Mouse (Mus musculus) liver, embryonic 12.5 days (tissue): ENCODE results near the gene Lamtor5. TPM values are rescaled to one million over a fixed set of nuclear protein-coding genes. Genes with fewer than 3 reads are reported as not detected.

Experiments used
- ATAC-seq: fragments of 200-750 bp; cut with Nextera tagmentation; 2 replicates; pipeline ENCODE4 v1.8.0; 2017; ENCODE audit warnings: moderate number of reproducible peaks, mild to moderate bottlenecking, moderate library complexity
- H3K27ac ChIP-seq: fragments of 300-500 bp; sonication (generic); 2 replicates; pipeline ENCODE4 v1.5.1; 2016; ENCODE audit warnings: mild to moderate bottlenecking
- H3K27me3 ChIP-seq: fragments of 300-500 bp; sonication (generic); replicated peaks from 2 replicates; pipeline ENCODE4 v1.6.1; 2016; ENCODE audit warnings: mild to moderate bottlenecking, moderate library complexity
- H3K36me3 ChIP-seq: fragments of 300-500 bp; sonication (generic); 2 replicates; pipeline ENCODE4 v1.6.1; 2016; ENCODE audit warnings: mild to moderate bottlenecking, moderate library complexity
- H3K4me1 ChIP-seq: fragments of 300-500 bp; sonication (generic); 2 replicates; pipeline ENCODE4 v1.6.1; 2016
- H3K4me2 ChIP-seq: fragments of 300-500 bp; sonication (generic); 2 replicates; pipeline ENCODE4 v1.6.1; 2016; ENCODE audit warnings: mild to moderate bottlenecking, moderate library complexity
- H3K4me3 ChIP-seq: fragments of 300-500 bp; sonication (generic); 2 replicates; pipeline ENCODE4 v1.5.1; 2016; ENCODE audit warnings: mild to moderate bottlenecking, moderate library complexity
- H3K9ac ChIP-seq: fragments of 300-500 bp; sonication (generic); 2 replicates; pipeline ENCODE4 v1.6.1; 2016; ENCODE audit warnings: mild to moderate bottlenecking, moderate library complexity
- H3K9me3 ChIP-seq: fragments of 300-500 bp; sonication (generic); replicated peaks from 2 replicates; pipeline ENCODE4 v1.6.1; 2016; ENCODE audit warnings: mild to moderate bottlenecking, moderate library complexity
- WGBS: fragments of 180-500 bp; shearing (Covaris S2); methylation state at CpG from one replicate; pipeline ENCODE4 v1.1.7; 2016; ENCODE audit not compliant: insufficient replicate concordance; 5-methylcytosine and 5-hydroxymethylcytosine counted together
- polyA plus RNA-seq: library from polyadenylated mRNA; unstranded; fragments of >200 nt; fragmentation: Nextera tagmentation; extraction: Ambion mirVana; gene quantifications from 2 replicates; pipeline ENCODE4 v1.2.1, GENCODE M21; 2016

Gene Lamtor5
- polyA plus RNA-seq, 1 experiment from 2014 or later, result 128 TPM

DNA sequence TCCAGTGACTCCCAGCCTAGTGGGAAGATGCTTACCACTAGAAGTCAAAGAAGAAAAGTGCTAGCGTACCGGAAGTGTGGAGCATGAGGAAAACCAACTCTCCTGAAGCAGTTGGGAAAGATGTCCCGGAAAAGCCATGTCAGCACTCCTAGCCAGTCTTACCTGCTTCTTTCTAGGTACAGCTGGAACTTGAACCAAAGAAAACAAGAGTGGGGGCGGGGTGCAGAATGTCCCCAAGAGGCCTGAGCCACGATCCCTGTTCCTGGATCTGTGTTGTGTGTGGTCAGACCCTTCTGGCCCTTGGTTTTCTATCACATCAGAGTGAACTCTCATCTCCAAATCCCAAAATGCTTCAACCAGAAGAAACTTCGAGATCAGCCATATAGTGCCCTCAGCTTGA is 31.8 kb upstream of the Lamtor5 start:
- Histone ChIP-seq H3K4me2 (no peak overlapping the region), H3K27me3 (no peaks in the 10 kb centered on the region), H3K27ac (no peak overlapping the region), H3K36me3 (no peaks in the 10 kb centered on the region), H3K9ac (no peak overlapping the region), H3K4me3 (no peak overlapping the region), H3K9me3 (no peaks in the 10 kb centered on the region), H3K4me1 (no peaks in the 10 kb centered on the region)
- 69% methylated on average over 6 of the region's 6 CpGs for WGBS
- ATAC-seq, result no peak

DNA sequence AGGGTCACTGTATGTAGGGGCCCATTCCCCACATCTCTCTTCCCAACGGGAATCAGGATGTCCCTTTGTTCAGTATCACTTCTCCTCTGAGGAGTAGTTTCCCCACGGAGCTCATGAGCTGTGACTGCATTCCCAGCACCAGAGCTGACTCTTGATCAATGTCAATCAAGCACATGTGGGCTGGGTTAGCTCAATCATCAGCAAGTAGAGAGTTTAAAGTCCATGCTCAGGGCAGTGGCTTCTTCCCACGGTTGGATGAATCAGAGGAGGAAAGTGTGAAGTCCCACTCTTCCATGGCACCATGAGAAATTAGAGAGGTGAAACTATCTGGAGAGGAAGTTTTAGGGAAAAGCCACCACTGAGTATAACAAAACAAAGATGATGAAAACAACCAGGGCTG is 29.6 kb upstream of the Lamtor5 start:
- no peaks in the 10 kb centered on the region for H3K9me3 ChIP-seq
- 29% methylated on average over 3 of the region's 3 CpGs for WGBS
- H3K4me1 ChIP-seq, result no peaks in the 10 kb centered on the region
- H3K4me3 ChIP-seq, result no peak overlapping the region
- no peaks in the 10 kb centered on the region for H3K27me3 ChIP-seq
- no peak overlapping the region for H3K4me2 ChIP-seq
- H3K27ac ChIP-seq, result no peak overlapping the region
- H3K36me3 ChIP-seq, result no peaks in the 10 kb centered on the region
- no peak overlapping the region for H3K9ac ChIP-seq
- ATAC-seq, result no peak

DNA sequence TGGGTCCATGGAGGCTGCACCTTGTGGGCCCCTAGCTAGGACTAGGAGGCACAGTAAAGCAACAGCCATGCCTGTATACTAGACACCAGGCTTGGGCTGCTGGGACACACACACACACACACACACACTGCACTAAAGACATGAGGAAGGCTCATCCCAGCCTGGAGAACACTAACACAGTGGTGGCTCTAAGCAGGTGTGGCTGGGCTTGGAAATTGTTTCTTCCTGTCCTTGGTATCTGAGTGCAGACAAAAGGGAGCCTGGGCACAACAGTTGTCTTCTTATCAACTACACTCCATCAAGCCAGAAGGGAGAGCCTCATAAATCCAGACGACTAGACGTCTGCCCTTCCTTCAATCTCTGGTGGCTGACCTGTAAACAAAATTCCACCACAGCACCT is 28.3 kb upstream of the Lamtor5 start:
- WGBS, result 15% methylated on average over 2 of the region's 2 CpGs
- ATAC-seq, result no peak
- H3K27me3 ChIP-seq, result no peaks in the 10 kb centered on the region
- H3K27ac ChIP-seq, result no peak overlapping the region
- H3K9me3 ChIP-seq, result no peaks in the 10 kb centered on the region
- no peak overlapping the region for H3K4me3 ChIP-seq
- no peaks in the 10 kb centered on the region for H3K36me3 ChIP-seq
- no peak overlapping the region for H3K4me2 ChIP-seq
- H3K9ac ChIP-seq, result no peak overlapping the region
- no peaks in the 10 kb centered on the region for H3K4me1 ChIP-seq

DNA sequence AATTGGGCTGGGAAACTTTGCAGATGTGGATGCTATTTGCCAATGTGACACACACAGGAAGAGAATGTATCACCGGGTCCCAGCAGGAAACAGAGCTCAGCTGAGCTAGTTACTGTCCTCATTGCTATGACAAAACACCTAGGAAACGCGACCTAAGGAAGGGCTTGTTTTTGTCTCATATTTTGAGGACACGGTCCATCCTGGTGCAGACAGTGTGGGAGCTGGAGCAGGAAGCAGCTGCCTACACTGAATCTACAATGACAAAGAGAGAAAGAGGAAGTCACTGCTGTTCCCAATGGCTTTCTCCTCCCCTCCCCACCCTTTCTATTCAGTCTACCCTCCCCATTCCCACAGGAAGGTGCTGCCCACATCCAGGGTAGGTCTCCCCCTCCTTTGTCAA is 26.6 kb upstream of the Lamtor5 start:
- H3K9ac ChIP-seq, result no peak overlapping the region
- no peak for ATAC-seq
- no peak overlapping the region for H3K4me2 ChIP-seq
- H3K27me3 ChIP-seq, result no peaks in the 10 kb centered on the region
- no peak overlapping the region for H3K4me3 ChIP-seq
- no peaks in the 10 kb centered on the region for H3K36me3 ChIP-seq
- no peaks in the 10 kb centered on the region for H3K4me1 ChIP-seq
- no peak overlapping the region for H3K27ac ChIP-seq
- WGBS, result 11% methylated on average over 4 of the region's 4 CpGs
- H3K9me3 ChIP-seq, result no peaks in the 10 kb centered on the region

DNA sequence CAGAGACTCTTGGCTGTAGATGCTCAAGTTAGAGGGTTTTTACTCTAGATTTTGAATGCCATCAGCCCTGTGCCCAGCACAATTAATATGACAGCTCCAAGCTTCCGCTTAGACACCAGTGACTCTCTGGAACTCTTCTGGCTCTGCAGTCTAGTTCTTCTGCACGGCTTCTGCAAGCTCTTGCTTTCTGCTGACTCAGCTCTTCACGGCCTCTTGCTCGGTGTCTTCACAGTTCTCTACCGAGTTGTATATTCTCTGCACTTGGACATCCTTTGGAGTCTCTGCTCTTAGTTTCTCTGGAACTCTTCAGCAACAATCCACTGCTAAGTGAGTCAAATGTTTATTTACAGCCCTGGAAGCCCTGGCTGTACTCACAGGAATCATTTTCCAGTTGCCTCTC is 24.7 kb upstream of the Lamtor5 start:
- Histone ChIP-seq H3K4me3 (no peak overlapping the region), H3K4me1 (no peaks in the 10 kb centered on the region), H3K27ac (no peak overlapping the region), H3K9ac (no peak overlapping the region), H3K27me3 (no peaks in the 10 kb centered on the region), H3K9me3 (no peaks in the 10 kb centered on the region), H3K36me3 (no peaks in the 10 kb centered on the region), H3K4me2 (no peak overlapping the region)
- no peak for ATAC-seq
- WGBS, result 55% methylated on average over 5 of the region's 5 CpGs

DNA sequence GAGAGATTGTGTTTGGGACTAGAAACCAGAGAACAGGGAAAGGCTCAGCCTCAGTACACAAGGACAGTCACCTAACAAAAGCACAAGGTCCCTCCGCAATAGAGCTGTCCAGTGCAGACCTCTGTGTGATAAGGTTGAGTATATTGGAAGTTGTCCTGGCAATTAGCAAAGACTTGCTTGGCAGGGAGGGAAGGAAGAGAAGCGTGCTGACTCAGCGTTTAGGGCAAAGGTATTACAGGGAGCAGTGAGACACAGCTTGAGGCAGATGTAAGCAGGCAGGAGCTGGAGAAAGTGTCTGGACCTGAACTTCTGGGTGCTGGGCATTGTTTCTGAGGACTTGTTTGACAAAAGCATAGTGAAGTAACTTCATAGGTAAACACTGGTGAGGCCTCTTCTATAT is 22.7 kb upstream of the Lamtor5 start:
- Histone ChIP-seq H3K4me3 (no peak overlapping the region), H3K27ac (no peak overlapping the region), H3K9ac (no peak overlapping the region), H3K4me1 (no peaks in the 10 kb centered on the region), H3K9me3 (no peaks in the 10 kb centered on the region), H3K36me3 (no peaks in the 10 kb centered on the region), H3K4me2 (no peak overlapping the region), H3K27me3 (no peaks in the 10 kb centered on the region)
- 77% methylated on average over 3 of the region's 3 CpGs for WGBS
- no peak for ATAC-seq

DNA sequence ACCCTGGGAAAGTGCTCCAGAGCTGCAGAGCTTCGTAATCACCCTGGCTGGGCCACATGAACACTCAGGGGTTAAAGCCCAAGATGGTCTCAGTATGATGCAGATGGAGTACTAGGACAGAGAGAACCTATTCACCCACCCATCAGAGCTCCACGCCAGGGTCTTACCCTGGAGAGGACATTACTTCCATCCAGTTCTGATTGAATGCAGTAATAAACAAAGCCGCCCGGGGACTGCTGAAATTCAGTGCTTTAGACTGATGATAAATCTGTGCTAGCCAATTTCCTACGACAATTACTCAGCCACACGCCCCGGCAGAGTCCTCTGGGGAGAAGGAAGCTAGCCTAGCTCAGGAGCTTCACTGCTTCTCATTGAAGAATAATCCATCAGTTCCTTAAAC is 21.9 kb upstream of the Lamtor5 start:
- H3K4me3 ChIP-seq, result no peak overlapping the region
- H3K36me3 ChIP-seq, result no peaks in the 10 kb centered on the region
- H3K9ac ChIP-seq, result no peak overlapping the region
- no peaks in the 10 kb centered on the region for H3K9me3 ChIP-seq
- H3K27ac ChIP-seq, result no peak overlapping the region
- H3K4me2 ChIP-seq, result no peak overlapping the region
- H3K27me3 ChIP-seq, result no peaks in the 10 kb centered on the region
- no peak for ATAC-seq
- 57% methylated on average over 7 of the region's 7 CpGs for WGBS
- H3K4me1 ChIP-seq, result no peaks in the 10 kb centered on the region

DNA sequence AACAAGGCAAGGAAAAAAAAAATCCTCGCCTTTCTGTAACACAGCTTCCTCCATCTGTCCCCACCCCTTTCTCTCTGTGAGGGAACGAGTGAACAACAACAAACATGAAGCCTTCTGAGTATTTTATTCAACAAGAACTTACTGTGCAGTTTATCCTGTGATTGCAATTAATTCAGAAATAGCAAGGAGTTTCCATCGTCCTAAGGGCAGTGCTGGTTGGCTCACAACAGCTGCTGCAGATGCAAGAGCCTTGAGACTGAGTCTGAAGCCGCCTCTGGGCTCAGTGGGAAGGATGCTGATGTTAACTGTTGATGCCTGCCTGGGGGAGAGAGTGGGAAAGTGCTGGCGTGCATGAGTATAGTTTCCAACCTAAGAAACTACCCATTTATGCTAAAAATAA is 20.7 kb upstream of the Lamtor5 start:
- 48% methylated on average over 5 of the region's 5 CpGs for WGBS
- no peak overlapping the region for H3K27ac ChIP-seq
- no peaks in the 10 kb centered on the region for H3K4me1 ChIP-seq
- ATAC-seq, result no peak
- H3K9me3 ChIP-seq, result no peaks in the 10 kb centered on the region
- no peaks in the 10 kb centered on the region for H3K27me3 ChIP-seq
- H3K4me3 ChIP-seq, result no peak overlapping the region
- H3K9ac ChIP-seq, result no peak overlapping the region
- no peaks in the 10 kb centered on the region for H3K36me3 ChIP-seq
- H3K4me2 ChIP-seq, result no peak overlapping the region

DNA sequence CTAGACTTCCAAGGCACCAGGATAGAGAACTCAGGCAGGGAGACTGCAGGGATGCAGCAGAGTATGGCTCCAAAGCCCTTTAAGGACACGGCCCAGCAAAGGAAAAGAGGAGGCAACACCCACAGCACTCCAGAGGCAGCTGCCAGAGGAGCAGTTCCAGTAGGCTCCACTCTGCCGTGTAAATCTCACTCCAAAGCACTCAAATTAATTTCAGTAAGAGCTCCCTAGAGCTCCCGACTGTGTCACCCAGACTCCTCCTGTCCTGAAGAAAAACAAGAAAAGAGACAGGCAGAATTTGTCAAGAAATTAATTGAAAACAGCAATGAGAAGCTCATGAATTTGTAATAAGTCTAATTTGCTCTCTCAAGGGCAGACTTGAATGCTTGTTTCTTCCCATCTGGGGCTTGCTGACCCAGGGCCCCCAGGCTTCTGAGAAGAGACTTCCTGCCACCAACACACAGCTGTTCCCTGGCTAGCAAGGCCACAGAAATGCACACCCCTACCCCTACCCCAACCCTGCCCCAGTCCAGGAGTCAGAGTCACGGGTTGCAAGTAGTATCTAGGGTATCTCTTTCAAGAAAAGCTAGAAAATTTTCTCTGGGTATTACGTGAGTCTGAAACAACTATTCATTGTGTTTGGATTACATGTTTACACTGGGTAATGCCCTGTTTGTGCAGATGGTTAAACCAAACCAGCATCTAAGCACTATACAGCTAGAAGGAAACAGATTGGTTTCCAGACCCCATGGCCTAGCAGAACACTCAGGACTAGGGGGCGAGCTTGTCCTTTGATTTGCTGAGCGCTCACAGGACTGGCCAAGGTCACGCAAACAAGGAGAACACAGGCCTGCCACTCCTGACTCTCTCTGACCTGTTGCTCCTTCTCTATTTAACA is 17.5 kb upstream of the Lamtor5 start:
- H3K27ac ChIP-seq, result no peak overlapping the region
- no peak for ATAC-seq
- H3K4me3 ChIP-seq, result no peak overlapping the region
- H3K4me2 ChIP-seq, result no peak overlapping the region
- no peaks in the 10 kb centered on the region for H3K36me3 ChIP-seq
- 50% methylated on average over 8 of the region's 8 CpGs for WGBS
- H3K9me3 ChIP-seq, result no peaks in the 10 kb centered on the region
- H3K27me3 ChIP-seq, result no peaks in the 10 kb centered on the region
- H3K4me1 ChIP-seq, result no peaks in the 10 kb centered on the region
- H3K9ac ChIP-seq, result no peak overlapping the region

DNA sequence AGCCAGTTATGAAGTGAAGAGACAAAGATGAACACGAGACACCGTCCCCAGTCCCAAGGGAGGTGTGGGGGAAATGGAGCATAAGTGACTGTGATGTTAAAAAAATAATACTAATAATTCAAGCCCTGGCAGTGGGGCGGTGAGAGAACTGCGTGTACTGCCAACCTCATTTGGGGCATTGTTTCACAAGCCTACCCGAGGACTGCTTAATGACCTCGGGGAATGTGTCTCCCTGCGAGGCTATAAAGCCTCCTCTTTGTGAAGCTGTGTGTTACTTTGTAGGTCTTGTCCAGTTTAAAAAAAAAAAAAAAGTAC is 16.9 kb upstream of the Lamtor5 start:
- H3K4me1 ChIP-seq, result no peaks in the 10 kb centered on the region
- no peaks in the 10 kb centered on the region for H3K36me3 ChIP-seq
- no peak overlapping the region for H3K4me2 ChIP-seq
- no peak overlapping the region for H3K9ac ChIP-seq
- H3K27me3 ChIP-seq, result no peaks in the 10 kb centered on the region
- ATAC-seq, result no peak
- H3K27ac ChIP-seq, result no peak overlapping the region
- no peaks in the 10 kb centered on the region for H3K9me3 ChIP-seq
- no peak overlapping the region for H3K4me3 ChIP-seq
- 70% methylated on average over 7 of the region's 7 CpGs for WGBS

DNA sequence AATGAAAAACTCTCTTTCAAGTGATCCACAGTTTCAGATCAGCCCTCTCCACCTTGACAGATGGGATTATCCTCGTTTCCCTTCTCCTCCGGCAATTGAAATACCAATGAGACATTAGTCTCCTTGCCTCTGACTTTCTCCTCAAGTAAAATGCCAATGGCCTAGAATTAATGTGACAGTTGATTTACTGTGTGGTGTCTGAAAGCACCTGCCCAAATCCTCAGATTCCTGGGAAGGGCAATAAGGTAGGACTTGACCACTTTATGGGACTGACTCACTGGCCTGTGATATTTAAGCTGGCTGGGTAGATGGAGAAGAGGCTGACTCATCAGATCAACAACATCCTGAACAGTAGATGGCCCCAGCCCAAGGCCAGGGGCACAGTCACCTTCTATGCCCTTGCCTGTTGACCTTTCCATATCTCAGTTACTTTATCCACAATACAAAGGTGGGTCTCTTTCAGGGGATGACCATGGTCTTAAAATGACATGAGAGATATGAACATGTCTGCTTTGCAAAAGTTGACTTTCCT is 11.8 kb upstream of the Lamtor5 start:
- H3K4me3 ChIP-seq, result no peak overlapping the region
- H3K36me3 ChIP-seq, result no peaks in the 10 kb centered on the region
- no peaks in the 10 kb centered on the region for H3K27me3 ChIP-seq
- WGBS, result 65% methylated on average over 2 of the region's 2 CpGs
- H3K27ac ChIP-seq, result no peak overlapping the region
- H3K4me2 ChIP-seq, result no peak overlapping the region
- no peaks in the 10 kb centered on the region for H3K4me1 ChIP-seq
- H3K9me3 ChIP-seq, result no peaks in the 10 kb centered on the region
- ATAC-seq, result no peak
- H3K9ac ChIP-seq, result no peak overlapping the region

DNA sequence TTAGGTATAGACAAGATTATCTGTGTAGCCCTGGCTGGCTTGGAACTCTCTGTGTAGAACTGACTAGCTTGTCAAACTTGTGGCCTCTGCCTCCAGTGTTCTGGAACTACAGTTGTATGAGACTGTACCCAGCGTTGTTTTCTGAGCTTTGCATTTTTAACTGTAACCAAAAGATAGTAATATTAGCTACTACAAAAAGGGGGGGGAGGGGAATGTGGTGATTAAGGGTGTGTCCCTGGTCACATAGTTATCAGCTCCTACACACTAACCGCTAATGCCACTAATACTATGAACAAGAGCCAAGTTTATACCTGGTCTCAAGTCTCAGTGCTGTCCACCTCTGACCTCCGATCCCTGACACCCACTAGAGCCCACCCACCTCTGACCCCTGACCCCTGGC is 6.2 kb upstream of the Lamtor5 start:
- Histone ChIP-seq H3K4me3 (no peak overlapping the region), H3K4me1 (peaks cover 8% of the 10 kb centered on the region), H3K4me2 (no peak overlapping the region), H3K36me3 (no peaks in the 10 kb centered on the region), H3K9me3 (no peaks in the 10 kb centered on the region), H3K27me3 (peaks cover 8% of the 10 kb centered on the region), H3K9ac (no peak overlapping the region), H3K27ac (no peak overlapping the region)
- ATAC-seq, result peak; percentile 51
- WGBS, result 67% methylated on average over 3 of the region's 3 CpGs

DNA sequence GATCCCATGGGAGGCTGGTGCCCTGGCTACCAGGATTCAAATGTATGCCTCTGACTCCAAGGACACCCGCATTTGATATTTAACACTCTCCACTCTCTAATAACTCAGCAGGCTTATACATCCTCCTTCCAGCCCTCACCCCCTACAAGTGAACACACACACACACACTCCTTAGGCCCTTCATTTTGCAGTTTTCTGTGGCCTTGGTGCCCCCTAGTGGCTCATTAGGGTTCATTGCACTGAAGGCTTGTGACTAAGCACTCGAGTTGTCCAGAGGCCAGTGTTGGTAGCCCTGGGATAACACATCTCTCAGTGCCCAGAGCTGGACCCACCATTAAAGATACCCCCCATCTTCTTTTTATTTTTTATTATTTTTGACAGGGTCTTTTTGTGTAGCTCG is 4.8 kb upstream of the Lamtor5 start:
- Histone ChIP-seq H3K9me3 (no peaks in the 10 kb centered on the region), H3K27ac (no peak overlapping the region), H3K9ac (no peak overlapping the region), H3K4me3 (no peak overlapping the region), H3K27me3 (peaks cover 8% of the 10 kb centered on the region), H3K4me1 (peaks cover 14% of the 10 kb centered on the region), H3K36me3 (no peaks in the 10 kb centered on the region), H3K4me2 (no peak overlapping the region)
- WGBS, result 9% methylated on average over 3 of the region's 3 CpGs
- peak; percentile 61 for ATAC-seq
